Mouse (Mus musculus) kidney, adult 11 months (tissue): ENCODE measurements around the gene Ankrd31.
"Not testable (repeated sequence)": the region's sequence is repeated elsewhere in the genome, so short reads cannot be mapped to it uniquely, and the experiment has no call there.

Experiments
- DNase-seq: peaks from one replicate; pipeline ENCODE4 v3.0.0; 2022

Ankrd31 gene

DNA sequence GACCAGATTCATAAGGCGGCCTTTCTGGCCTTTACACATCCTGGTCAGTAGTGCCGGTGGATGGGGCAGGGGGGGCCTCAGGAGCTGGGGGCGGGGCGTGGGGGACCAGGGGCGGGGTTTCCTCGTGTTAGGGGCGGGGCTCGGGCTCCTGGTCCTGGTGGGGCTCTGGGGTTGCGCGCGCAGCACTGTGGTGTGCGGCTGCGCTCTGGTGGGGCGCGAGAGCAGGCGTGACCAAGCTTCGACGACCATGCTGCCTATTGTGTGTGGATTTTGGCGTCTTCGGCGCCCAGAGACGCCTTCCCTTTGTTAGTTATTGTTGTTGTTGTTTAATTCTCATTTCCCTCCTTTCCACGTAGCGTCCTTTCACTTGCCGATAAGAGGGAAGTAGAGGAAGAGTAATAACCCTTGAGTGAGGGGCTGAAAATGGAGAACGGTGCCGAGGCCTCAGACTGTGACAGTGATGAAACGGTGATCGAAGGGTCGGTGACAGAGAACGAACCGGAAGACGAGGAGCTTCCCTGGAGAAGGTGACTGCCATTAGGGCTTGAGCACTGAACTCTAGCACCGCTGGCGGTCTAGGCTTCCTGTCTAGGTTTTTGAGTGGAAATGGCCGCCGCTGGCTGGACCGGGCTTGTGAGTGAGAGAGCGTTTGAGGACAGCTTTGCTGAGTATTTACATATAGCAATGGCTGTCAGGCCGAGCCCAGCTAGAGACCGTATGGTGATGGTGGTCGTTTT lies at the start of gene Ankrd31:
Gene Ankrd31 (plus strand): TSS at position 164 of the 737 bp plus-strand sequence.
- DNase-seq, result no peak

DNA sequence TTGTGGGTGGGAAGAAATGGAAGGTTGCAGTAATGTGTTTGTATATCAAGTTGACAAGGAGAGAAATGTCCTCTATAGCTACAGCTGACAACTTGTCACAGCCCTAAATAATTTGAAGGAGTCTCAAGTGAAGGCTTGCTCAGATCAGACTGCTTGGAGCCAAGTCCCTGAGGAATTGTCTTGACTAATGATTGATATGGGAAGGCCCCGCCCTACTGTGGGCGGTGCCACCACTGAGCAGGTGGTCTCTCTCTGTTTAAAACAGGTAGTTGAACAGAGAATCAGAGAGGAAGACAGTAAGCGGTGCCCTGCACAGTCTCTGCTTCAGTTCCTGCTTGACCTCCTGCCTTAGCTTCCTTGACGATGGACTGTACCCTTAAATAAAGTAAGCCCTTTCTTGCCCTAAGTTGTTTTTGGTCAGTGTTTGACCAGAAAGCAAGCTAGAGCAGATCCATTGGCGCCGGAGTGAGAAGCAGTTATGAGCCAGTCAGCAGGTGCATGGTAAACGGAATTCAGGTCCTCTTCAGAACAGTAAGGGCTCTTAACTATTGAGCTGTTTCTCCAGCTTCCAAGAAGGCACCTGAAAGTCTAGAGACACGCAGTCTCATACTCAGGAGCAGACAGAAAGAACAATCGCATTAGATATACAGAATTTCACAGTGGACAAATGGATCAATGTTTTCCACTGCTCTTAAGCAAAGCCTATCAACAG lies 45.3 kb upstream of the Ankrd31 start:
- no peak for DNase-seq

DNA sequence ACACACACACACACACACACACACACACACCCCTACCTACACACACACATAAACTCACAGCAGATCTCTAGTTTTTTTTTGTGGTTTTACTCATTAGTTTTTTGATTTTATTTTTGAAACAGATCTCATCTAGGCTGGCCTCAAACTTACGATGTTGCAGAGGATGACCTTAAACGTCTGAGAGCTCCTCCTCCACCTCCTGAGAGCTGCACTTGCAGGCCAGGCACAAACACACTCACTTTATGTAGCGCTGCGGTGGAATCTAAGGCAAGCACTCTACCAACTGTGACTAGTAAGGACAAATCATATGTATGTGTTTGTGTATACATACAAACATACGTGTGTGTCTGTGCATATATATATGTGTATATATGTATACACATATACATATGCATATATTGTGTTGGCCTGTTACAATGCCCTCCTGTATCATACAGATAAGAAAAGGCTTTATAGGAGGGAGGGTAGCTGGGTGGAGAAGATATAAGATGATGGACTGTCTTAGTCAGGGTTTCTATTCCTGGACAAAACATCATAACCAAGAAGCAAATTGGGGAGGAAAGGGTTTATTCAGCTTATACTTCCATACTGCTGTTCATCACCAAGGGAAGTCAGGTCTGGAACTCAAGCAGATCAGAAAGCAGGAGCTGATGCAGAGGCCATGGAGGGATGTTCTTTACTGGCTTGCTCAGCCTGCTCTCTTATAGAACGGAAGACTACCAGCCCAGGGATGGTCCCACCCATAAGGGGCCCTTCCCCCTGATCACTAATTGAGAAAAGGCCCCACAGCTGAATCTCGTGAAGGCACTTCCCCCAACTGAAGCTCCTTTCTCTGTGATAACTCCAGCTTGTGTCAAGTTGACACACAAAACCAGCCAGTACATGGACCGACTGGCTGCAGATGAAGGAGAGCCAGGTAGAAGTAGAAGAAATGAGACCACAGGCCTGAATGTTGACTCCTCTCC lies 38.5 kb upstream of the Ankrd31 start:
- DNase-seq, result no peak

DNA sequence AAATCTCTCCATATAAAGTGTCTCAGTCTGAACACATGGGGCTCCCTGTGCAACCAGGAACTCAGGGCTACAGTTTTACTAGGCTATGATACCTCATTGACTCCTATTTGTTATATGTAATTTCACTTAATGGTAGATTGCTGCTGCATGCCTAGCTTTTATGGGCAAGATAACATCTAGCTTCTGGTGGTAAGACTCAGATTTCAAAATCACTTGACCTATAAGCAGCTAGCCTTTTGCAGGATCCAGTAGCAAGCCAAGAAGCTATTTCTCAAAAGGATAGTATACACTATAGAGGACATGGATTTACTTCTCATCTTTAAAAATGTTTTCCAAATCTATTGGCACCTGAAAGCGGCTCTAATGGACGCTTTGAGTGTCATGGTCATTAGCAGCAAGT lies 31.8 kb upstream of the Ankrd31 start:
- no peak for DNase-seq

DNA sequence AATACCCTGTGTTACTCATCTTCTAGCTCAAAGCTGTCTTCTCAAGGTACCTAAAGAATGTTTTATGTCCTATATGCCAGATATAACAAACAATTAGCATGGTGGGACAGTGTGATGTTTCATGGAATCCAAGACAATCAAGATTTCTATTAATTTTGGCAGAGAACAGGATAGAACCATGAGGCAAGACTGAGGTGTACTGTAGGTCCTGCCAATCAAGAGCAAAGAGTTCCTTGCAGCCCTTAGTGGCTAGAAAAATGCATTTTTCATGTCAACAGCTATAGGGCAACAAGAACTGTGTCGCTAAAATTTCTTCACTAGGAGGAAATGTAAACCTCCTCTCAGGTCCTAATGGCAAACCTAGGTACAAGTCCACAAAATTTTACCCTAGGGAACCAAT lies 30.3 kb upstream of the Ankrd31 start:
- no peak for DNase-seq

DNA sequence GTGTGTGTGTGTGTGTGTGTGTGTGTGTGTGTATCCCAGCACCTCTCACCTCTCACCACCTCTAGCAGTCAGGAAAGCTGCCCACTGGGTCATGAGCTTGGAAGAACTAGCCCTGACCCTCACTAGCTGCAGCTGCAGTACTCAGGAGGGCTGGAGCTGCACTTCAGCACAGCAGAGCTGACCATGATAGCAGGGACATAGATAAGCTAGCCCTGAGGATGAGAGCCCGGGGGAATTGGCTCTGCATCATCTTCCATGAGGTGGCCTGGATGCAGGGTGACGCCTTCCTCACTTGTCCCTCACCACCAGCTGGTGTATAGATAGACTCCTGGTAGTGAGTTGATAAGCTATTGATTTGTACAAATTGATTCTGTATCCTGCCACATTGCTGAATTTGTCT lies 28.1 kb upstream of the Ankrd31 start:
- no peak for DNase-seq

DNA sequence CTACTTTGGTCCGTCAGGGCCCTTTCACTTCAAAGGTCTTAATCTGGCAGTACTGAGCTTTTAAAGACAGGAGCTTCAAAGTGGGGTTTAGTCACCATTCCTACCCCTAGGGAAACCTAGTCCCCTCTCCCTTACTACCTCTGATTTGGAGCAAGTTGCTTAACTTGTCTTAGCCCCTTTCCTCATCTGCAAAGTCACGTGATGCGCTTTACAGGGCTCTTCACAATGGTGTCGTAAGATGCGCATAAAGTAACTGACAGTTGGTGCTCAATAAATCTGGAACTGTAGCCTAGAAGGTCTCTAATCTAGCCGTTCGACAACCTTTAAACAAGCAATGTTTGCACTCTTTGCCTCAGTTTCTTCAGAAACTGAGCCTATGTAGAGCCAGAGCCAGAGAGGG lies 19.8 kb upstream of the Ankrd31 start:
- DNase-seq, result no peak

DNA sequence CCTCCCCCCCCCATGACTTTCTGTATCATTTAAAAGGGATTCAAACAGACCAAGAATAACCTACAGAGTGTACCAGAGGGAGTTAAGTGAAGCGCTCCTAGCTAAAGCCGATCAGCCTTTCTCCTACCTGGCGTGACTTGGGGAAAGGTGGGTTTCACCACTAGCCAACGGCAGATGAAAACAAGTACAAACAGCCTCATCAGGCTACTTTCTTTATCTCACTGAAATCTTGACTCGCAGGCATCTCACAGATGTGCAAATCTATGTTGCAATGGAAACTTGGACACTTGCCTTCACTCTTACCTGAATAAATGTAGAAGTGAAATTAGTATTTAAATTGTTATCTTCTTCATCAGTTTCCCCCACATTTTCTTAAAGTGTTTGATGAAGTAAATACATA lies 18.9 kb upstream of the Ankrd31 start:
- DNase-seq, result no peak

DNA sequence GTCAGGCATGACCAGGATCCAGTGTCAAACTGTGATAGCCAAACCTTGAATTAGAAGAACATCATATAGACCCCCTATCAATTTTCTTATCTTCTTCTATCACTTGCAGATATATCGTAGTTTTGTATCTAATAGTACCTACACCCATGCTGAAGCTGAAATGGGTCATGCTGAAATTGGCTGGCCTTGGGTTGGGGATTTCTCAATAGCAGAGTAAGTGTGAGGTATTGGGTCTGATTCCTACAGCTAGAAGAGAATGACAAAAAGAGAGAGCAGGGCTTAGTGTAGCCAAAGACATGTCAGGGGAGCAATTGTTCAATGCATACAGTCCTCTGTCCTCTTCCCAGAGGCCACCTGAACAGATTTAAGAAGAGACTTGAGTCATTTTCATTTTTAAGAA lies 18.0 kb upstream of the Ankrd31 start:
- no peak for DNase-seq

DNA sequence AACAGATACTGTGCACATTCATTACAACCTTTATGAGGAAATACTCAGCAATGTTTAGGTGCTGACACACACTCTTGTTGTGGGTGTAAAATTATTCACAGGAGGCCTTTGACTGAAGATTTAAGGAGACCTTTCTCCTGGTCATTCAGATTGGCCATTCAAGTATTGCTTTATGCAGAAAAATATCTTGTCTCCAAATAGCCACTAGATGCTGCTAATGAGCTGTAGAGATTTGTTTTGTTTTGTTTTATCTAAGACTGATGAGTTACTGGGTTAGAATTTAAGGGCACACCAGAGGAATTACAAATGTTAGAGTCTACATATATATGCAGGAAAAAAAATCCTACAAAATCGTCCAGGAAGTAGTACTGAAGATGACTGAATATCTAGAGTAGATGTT lies 12.9 kb upstream of the Ankrd31 start:
- no peak for DNase-seq

DNA sequence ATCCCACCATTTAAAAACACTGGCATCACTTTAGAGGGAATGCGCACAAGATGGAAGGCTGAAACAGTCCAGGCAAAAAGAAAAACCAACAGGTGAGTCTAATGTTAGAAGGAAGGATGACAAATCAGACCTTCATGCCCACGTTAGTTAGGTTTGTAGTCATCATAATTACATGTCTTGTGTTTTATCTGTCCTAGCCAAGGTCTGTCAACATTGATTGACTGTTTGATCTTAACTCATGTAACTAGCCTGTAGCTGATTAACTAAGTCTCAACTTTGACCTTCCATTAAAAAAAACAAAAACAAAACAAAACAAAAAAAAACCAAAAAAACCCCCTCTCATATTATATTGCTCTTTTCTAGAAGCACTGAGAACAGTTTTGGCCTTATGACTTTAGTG lies 7.9 kb upstream of the Ankrd31 start:
- no peak for DNase-seq

DNA sequence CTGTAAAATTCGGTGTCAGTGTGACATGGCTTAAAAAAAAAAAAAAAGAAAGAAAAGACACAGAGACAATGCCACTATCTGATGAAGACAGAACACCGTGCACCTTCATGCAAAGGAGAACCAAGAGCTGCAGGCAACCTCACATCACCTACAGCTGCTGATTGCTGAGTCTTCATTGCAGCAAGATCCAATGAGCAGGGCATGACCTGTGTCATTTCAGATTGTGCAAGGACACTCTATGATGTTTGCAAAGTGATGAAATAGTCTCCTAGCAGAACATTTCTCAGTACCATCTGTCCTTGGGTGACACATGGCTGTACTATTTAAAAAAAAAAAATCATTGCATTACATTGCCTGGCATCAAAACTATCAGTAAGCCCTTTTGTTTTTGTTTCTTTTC lies 5.2 kb upstream of the Ankrd31 start:
- no peak for DNase-seq

DNA sequence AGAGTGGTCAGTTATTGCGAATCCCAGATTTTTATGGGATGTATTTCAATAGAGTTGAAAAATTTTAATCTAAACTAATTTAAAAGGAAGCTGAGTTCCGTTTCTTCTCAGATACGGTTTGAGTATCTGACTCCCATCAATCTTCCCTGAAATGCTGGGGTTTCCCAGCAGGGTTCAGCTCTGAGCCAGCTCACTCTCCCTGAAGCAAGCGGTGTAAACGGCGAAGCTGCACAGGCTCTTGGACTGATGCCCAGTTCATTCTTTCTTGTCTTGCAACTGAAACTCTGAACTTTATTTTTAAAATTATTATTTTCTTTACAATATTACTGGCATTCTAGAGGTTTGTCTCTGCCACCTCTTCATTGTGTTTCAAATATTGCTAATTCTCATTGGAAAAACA lies 2.0 kb upstream of the Ankrd31 start:
- DNase-seq, result no peak

DNA sequence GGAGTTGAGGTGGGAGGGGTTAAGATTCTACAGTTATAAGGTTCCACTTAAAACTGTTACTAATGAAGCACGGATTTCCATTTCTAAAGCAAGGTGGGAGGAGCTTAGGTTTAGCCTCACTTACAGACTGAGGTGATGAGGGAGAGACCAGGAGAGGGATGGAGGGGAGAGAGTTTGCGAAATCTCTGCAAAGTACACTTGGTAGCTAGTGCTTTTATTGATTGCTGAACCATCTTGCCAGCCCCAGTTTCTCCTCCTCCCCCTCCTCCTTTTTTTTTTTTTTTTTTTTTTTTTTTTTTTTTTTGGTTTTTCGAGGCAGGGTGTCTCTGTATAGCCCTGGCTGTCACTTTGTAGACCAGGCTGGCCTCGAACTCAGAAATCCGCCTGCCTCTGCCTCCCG lies 1.8 kb downstream of the Ankrd31 start:
- no peak for DNase-seq

DNA sequence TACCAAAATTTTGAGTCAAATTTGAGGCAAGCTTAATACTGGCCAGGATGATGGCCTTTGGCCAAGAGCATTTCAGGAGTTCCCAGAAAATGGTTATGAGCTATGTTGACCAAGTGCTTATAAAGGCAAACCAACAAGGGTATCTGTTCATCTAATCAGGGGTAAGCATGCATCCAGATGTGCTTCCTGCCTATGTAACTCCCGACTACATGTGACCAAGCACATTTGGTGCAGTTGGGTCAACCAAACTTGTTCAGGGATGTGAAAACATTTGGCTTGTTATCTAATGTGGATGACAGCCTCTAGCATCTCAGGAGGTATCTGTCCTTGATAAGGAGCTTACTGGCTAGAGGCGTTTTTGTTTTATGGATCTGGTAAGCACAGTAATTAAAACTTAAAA lies 12.8 kb downstream of the Ankrd31 start:
- no peak for DNase-seq

DNA sequence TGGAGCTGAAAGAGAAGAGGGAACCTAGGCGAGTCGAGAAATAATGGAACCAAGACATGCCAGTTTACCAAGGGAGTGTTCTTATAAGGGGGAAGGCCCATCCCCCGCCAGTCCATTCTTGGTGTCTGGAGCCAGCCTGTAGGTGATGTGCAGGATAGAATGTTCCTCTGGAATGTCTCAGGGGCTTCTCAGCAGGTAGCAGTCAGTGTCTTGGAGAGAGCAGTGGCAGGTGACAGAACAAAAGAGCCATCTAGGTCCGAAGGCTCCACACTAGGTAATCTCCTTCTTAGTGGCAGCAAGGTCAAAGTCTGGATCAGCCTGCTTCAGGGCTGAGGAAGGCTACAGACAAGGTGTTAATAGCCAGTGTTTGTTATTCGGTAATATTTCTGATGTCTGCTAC lies 38.0 kb downstream of the Ankrd31 start:
- DNase-seq, result not testable (repeated sequence)

DNA sequence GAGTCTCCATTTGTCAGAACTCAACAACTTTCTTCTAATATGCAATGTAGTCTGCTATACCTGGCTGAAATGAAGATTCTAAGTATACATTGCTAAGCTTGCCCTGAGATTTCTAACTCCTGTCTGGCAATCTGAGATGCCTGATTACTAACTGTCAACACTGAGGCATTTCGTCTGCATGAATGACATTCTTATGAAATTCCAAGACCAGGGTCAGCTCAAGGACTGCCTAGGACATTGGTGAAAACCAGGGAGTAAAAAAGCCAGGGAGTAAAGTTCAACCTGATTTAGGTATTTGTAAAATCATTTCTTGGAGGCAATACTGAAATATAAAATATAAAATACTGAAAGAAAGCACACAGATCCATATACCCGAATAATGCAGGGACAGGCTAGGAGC lies 45.4 kb downstream of the Ankrd31 start:
- DNase-seq, result peak; percentile 13

DNA sequence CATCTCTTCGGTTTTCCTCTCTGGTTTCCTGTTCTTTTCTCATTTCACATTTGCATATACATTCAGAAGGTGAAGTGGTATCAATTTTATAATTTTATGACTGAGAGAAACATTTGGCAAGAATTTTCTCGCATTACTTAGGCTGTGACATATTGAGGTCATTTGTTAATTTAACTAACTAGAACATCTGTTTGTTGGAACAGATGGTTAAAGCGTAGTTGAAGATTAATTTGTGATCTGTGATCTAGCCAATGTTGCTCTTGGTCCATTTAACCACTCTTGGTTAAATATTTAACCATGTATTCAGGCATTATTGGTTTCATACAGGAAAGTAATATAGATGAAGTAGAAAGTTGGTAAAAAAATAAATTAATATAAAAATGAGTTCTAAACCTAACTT lies 47.2 kb downstream of the Ankrd31 start:
- no peak for DNase-seq

DNA sequence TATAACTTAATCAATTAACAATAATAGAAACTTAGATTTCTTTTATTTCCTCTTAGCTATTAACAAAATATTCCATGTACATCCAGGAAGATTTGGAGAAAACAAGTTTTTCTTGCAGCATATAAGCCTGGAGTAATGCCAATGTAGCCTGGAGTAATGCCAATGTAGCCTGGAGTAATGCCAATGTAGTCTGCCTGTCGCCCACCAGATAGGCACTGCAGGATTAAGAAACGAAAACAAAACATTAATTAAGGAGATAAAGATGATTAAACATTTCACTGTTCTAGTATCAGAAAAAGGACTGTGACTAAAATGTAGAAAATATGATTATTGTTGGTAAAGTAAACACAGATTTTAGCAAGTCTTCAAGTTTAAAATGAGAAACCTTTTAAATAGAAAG lies 49.4 kb downstream of the Ankrd31 start:
- no peak for DNase-seq

DNA sequence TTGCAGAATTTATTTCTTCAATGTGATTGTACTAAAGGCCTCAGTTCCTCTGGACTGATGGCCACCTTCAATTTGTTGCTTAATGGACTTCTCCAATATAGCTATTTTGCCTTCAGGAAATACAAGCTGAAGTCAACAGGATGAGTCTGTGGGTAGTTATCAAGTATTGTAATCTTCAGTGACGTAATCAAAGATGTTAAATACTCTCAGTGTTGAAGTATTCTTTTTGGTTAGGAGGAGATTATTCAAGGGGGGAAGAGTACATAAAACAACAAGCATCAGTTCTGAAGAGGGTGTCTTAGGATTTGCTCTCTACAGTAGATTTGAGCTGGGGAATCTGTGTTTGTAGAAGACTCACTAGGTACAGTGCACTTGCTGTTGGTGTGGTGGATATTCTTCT lies 101.7 kb downstream of the Ankrd31 start:
- DNase-seq, result no peak

DNA sequence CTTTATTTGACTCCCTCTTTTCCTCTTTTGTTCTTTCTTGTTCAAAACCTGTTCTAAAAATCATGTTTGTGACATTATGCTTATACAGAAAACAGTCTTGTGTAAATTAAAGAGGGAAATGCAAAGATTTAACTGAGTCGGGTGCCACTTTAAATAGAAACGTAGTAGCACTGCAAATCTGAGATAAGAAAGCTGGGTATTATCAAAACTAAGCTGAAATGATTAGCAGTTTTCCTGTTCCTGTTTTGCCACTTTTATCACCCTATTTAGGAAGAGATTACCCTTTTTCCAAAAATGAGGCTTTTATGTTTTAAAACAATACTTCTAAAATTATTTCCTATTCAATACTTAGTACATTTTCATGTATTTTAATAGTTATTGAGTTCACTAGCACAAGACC lies 104.1 kb downstream of the Ankrd31 start:
- DNase-seq, result no peak

DNA sequence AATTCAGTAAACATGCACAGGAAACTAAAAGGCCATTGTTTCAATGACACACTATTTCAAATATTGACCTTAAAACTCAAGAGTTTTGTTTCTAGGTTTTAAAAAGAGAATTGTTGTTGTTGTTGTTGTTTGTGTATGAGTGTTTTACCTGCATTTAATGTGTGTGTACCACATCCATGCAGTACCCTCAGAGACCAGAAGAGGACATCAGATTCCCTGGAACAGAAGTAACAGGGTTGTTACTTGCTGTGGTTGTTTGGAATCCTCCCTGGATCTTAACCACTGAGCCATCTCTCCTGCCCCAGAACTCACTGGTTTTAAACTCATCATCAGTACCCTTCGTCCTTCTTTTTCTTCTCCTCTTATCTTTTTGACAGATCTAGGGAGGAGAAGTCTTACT lies 105.2 kb downstream of the Ankrd31 start:
- DNase-seq, result no peak

DNA sequence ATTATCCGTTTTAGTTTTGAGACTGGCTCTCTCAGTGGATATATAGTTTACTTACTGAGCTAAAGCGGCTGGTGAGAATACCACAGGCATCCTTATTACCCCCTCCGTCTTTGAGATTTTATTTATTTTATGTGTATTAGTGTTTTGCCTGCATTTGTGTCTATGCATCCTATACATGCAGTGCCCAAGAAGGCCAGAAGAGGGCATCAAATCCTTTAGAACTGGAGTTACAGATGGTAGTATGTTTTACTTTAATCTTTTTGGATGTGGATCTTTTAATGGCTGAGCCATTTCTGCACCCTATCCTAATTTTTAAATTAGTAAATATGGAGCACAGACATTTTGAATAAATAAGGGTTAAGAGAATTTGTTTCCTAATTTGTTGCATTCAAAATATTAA lies 107.1 kb downstream of the Ankrd31 start:
- DNase-seq, result peak; percentile 26

DNA sequence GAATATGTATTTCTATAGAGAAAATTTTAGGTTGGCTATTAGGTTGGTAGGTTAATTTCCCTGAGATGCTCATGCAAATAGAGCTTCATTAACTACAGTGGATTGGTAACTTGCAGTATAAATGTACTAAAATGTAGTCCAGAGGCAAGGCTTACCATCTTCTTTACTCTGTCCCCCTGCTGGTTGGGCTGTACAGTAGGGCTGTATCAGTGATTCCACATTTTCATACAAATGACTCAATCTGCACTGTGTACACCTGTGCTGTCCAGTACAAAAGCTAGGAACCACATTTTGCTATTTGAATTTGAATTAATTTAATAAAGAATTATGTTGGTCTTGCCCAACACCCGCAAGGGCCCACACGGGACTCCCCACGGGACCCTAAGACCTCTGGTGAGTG lies 111.1 kb downstream of the Ankrd31 start:
- DNase-seq, result no peak
